10 mouse cellular contexts compared by ENCODE assay signal in the genomic region with DNA sequence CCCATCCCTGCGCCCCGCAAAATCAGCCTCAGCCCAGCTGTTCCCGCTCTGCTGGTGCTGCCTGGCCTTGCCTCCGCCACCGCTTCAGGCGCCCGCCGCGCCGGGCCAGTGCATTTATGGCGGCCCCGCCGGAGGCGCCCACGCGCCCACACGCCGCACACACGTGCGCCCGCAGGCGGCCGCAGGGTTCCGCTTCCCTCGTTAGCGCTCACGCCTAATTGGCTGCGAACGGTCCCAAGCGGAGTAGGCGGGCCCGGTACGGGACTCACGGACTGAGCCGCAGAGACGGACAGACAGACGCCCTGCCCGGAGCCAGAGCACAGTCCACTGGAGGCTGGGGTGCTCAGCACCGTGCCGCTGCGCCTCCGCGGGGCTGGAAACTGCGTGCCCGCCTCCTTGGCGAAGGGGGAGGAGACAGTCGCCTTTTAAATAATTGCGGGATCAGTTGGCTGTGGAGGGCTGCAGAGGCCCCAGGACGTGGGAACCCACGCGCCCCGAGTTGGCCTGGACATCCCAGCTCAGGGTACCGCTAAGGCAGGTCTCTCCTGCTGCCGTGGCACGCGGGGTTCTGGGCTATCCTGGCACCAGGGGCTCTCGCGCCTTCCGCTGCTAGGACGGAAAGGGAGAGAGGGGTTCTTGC. TPM values are rescaled to one million over a fixed set of nuclear protein-coding genes. Genes with fewer than 3 reads are reported as not detected.
DNase-seq lines count a peak whose midpoint lies in the region; ATAC-seq and TF ChIP-seq lines count a peak whose summit lies in the region.
"Had no signal": no experiment of that assay in that cellular context is flagged by ENCODE, and none has a peak within 500 bp of the region (broad histone marks: within the 10 kb centered on the region; RNA-seq: fewer than 3 reads in every experiment).

No protein-coding gene starts in this region.

- TF ChIP-seq CTCF in E14TG2a.4 (conservative IDR thresholded peaks at IDR 0.05; ENCODE audit: low read length), result no peak
- TF ChIP-seq CTCF in liver, postnatal 0 days (IDR thresholded peaks at IDR 0.05; ENCODE audit: low read depth), result no peak

- H3K9me3 ChIP-seq in E14TG2a.4 (ENCODE audit: low read length), result peaks cover 7% of the 10 kb centered on the region; the same call in 1 of the 2 replicates
- no peaks in the 10 kb centered on the region for H3K9me3 ChIP-seq in forebrain, embryonic 16.5 days (ENCODE audit: control insufficient read depth, low read length)
- no peaks in the 10 kb centered on the region for H3K9me3 ChIP-seq in liver, postnatal 0 days (ENCODE audit: low read length)

- intact Hi-C loops in left cerebral cortex, postnatal 14 days (cut with DNase I), result no loop called here

- peak; percentile 13 for DNase-seq in embryo, embryonic 10.5 days (ENCODE audit: low spot score)
- no peak for DNase-seq in embryo, embryonic 10 days (ENCODE audit: low spot score)
- no peak for DNase-seq in liver, postnatal 0 days
- no peak for DNase-seq in left cerebral cortex, postnatal 14 days (ENCODE audit: low spot score in 2 of 2)
- DNase-seq in ovary, postnatal 36 days (ENCODE audit: low spot score), result no peak

- H3K9ac ChIP-seq in forebrain, embryonic 16.5 days (replicated peaks; ENCODE audit: low read depth, low read length), result no peak overlapping the region
- H3K9ac ChIP-seq in liver, postnatal 0 days (replicated peaks), result no peak overlapping the region

- peak overlapping the region; percentile 47 for H3K4me2 ChIP-seq in forebrain, embryonic 16.5 days (ENCODE audit: low read length)
- H3K4me2 ChIP-seq in liver, postnatal 0 days (ENCODE audit: low read depth, low read length), result peak overlapping the region; percentile 40; the same call in 1 of the 2 replicates

- peak overlapping the region; percentile 73 for H3K4me3 ChIP-seq in E14TG2a.4 (replicated peaks; ENCODE audit: low read length)
- H3K4me3 ChIP-seq in forebrain, embryonic 16.5 days (replicated peaks; ENCODE audit: low read length), result peak overlapping the region; percentile 33
- peak overlapping the region; percentile 26; the same call in 1 of the 2 replicates for H3K4me3 ChIP-seq in liver, postnatal 0 days (ENCODE audit: low read depth, low read length)

- H3K4me1 ChIP-seq in E14TG2a.4 (replicated peaks; ENCODE audit: low read depth, low read length), result peaks cover 54% of the 10 kb centered on the region
- peaks cover 31% of the 10 kb centered on the region for H3K4me1 ChIP-seq in forebrain, embryonic 16.5 days (replicated peaks; ENCODE audit: control insufficient read depth, insufficient read depth, low read length)
- peaks cover 3% of the 10 kb centered on the region; the same call in 1 of the 2 replicates for H3K4me1 ChIP-seq in liver, postnatal 0 days (ENCODE audit: insufficient read depth)

- H3K36me3 ChIP-seq in E14TG2a.4 (ENCODE audit: insufficient read depth, low read length), result no peaks in the 10 kb centered on the region
- no peaks in the 10 kb centered on the region for H3K36me3 ChIP-seq in forebrain, embryonic 16.5 days (ENCODE audit: control insufficient read depth, insufficient read depth)
- no peaks in the 10 kb centered on the region for H3K36me3 ChIP-seq in liver, postnatal 0 days (replicated peaks; ENCODE audit: insufficient read depth, low read length)

- TF ChIP-seq EP300 in liver, postnatal 0 days (IDR thresholded peaks at IDR 0.05; ENCODE audit: low read depth), result no peak

- H3K27me3 ChIP-seq in E14TG2a.4 (ENCODE audit: insufficient read depth, low read length), result peaks cover 99% of the 10 kb centered on the region
- H3K27me3 ChIP-seq in forebrain, embryonic 16.5 days (replicated peaks; ENCODE audit: control insufficient read depth, insufficient read depth, low read length), result peaks cover 91% of the 10 kb centered on the region
- peaks cover 93% of the 10 kb centered on the region for H3K27me3 ChIP-seq in liver, postnatal 0 days (ENCODE audit: insufficient read depth, low read length)

- ATAC-seq in forebrain, embryonic 16.5 days, result peak; percentile 47
- ATAC-seq in liver, postnatal 0 days, result no peak
- ATAC-seq in erythroid progenitor cell, adult 5-6 weeks (replicated peaks; ENCODE audit: low FRiP score, poor library complexity, severe bottlenecking), result no peak

- WGBS in forebrain, embryonic 16.5 days, result under 1% methylated on average over 57 of the region's 60 CpGs
- WGBS in liver, postnatal 0 days (ENCODE audit: insufficient replicate concordance), result 3% methylated on average over 38 of the region's 60 CpGs

- no peak overlapping the region for H3K27ac ChIP-seq in forebrain, embryonic 16.5 days (ENCODE audit: low read length)
- no peak overlapping the region for H3K27ac ChIP-seq in liver, postnatal 0 days (ENCODE audit: low read depth)

RNA-seq across cellular contexts. Expression of a gene that starts 0.5 kb away (rescaled TPM):
- polyA plus RNA-seq in forebrain, embryonic 16.5 days (2015; fragmentation: Nextera tagmentation; extraction: Ambion mirVana), result not detected in 2 replicates
- not detected in 2 replicates for polyA plus RNA-seq in liver, postnatal 0 days (2015; fragmentation: Nextera tagmentation; extraction: Ambion mirVana)
- not detected for total RNA-seq in left cerebral cortex, postnatal 14 days (2021)
- total RNA-seq in erythroid progenitor cell, adult 5-6 weeks (2015; ENCODE audit: low replicate concordance), result not detected in 2 replicates
- total RNA-seq in erythroid progenitor cell, adult 5-6 weeks (2017; ENCODE audit: low replicate concordance), result not detected in 2 replicates
- total RNA-seq: layer of hippocampus, postnatal 10 days had no signal
- polyA plus RNA-seq: C2C12 had no signal

RNA-seq across cellular contexts. Expression of a gene that starts 55.9 kb away (rescaled TPM):
- polyA plus RNA-seq in forebrain, embryonic 16.5 days (2015; fragmentation: Nextera tagmentation; extraction: Ambion mirVana), result 8.7 and 9.0 TPM in 2 replicates
- polyA plus RNA-seq in liver, postnatal 0 days (2015; fragmentation: Nextera tagmentation; extraction: Ambion mirVana), result 2.5 and 3.1 TPM in 2 replicates
- 1 to 10 TPM; 6.8 to 7.9 TPM for total RNA-seq in left cerebral cortex, postnatal 14 days (2021)
- 13.8 and 16.9 TPM in 2 replicates for total RNA-seq in erythroid progenitor cell, adult 5-6 weeks (2015; ENCODE audit: low replicate concordance)
- 24.5 and 28.1 TPM in 2 replicates for total RNA-seq in erythroid progenitor cell, adult 5-6 weeks (2017; ENCODE audit: low replicate concordance)
